Mouse (Mus musculus): ENCODE measurements around the gene Ccdc65.

DNA sequence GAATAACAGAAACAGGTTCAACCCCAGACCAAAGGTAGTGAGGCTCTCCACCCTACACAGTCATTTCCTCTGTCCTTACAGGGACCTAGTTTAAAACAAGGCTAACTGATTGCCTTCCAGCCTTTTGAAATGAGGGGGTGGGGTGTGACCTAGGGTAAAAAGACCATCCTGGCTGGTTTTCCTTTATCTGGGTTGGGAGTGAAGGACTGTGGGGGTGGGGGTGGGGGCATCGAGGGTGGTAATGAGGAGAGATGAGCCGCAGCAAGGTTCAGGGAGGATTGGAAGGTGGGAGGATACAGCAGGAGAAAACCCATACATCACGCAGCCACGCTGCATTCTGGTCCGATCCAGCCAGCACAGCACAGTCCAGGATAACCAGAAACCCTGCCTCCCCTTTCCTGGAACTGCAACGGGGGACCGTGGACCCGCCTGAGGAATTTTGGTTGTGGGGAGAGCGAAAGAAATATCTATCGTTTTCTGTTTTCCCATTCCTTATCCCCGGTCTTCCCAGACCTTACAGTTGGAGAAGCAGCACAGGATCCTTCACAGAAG is 32.9 kb upstream of the Ccdc65 start:
- TF ChIP-seq CTCF (IDR thresholded peaks at IDR 0.05; ENCODE audit: low read depth, low read length) (no peak), POLR2A (IDR thresholded peaks at IDR 0.05; ENCODE audit: insufficient read depth, low read length) (no peak)

Measured in ES-Bruce4 (cell line).